Mouse (Mus musculus): ENCODE measurements around the gene Rab8a.

Gene Rab8a

GRCm38 (mm10) chr8:72211846-72212245, 50.8 kb downstream of the Rab8a start:
- no peak for DNase-seq (ENCODE audit: low spot score in 2 of 2)

GRCm38 (mm10) chr8:72212751-72213150, 51.8 kb downstream of the Rab8a start, which contains the start of gene Cib3:
TSS of gene Cib3 (minus strand) at chr8:72212837.
- no peak for DNase-seq (ENCODE audit: low spot score in 2 of 2)

GRCm38 (mm10) chr8:72213536-72213935, 52.5 kb downstream of the Rab8a start, which contains the start of gene Gm11034:
TSS of gene Gm11034 (minus strand) at chr8:72213636.
- no peak for DNase-seq (ENCODE audit: low spot score in 2 of 2)

GRCm38 (mm10) chr8:72215060-72215459, 54.1 kb downstream of the Rab8a start:
- no peak for DNase-seq (ENCODE audit: low spot score in 2 of 2)

- no peak for DNase-seq (ENCODE audit: low spot score in 2 of 2)
Observed at GRCm38 (mm10) chr8:72215871-72216270, 54.9 kb downstream of the Rab8a start.

GRCm38 (mm10) chr8:72218781-72219540, 58.0 kb downstream of the Rab8a start:
- DNase-seq (ENCODE audit: low spot score in 2 of 2) = no peak

GRCm38 (mm10) chr8:72219541-72220363, 58.8 kb downstream of the Rab8a start, which contains the start of gene Fam32a:
TSS of gene Fam32a (plus strand) at chr8:72219730.
- peak; percentile 54 to 84 for DNase-seq (ENCODE audit: low spot score in 2 of 2)

GRCm38 (mm10) chr8:72220758-72221157, 59.8 kb downstream of the Rab8a start:
- DNase-seq (ENCODE audit: low spot score in 2 of 2) = no peak

- DNase-seq (ENCODE audit: low spot score in 2 of 2) = no peak
Observed at GRCm38 (mm10) chr8:72222656-72223055, 61.7 kb downstream of the Rab8a start.
